ENCODE assay signal across 8 mouse cellular contexts in genomic region chr1:105991931-105992837, GRCm38 (mm10). TPM values are rescaled to one million over a fixed set of nuclear protein-coding genes. Genes with fewer than 3 reads are reported as not detected.
A peak's percentile ranks its signal among the peaks of the same experiment; 100 is the strongest.
DNase-seq lines count a peak whose midpoint lies in the region; ATAC-seq and TF ChIP-seq lines count a peak whose summit lies in the region.

No protein-coding gene starts in this region.

- peaks cover 74% of the 10 kb centered on the region for H3K79me2 ChIP-seq in myocyte (ENCODE audit: control insufficient read depth, insufficient read depth)

- ATAC-seq in hindbrain, embryonic 16.5 days: no peak

- H3K27ac ChIP-seq in hindbrain, embryonic 16.5 days (ENCODE audit: low read depth, low read length): no peak overlapping the region; the same call in 1 of the 2 replicates

- peak overlapping the region; percentile 78 for H3ac ChIP-seq in myocyte (ENCODE audit: control insufficient read depth, insufficient read length)

- peak overlapping the region; percentile 82 for H3K4me3 ChIP-seq in lung, adult 2 months (replicated peaks; ENCODE audit: extremely low read depth, low read depth, low read length)
- peak overlapping the region; percentile 70 for H3K4me3 ChIP-seq in hindbrain, embryonic 16.5 days (ENCODE audit: low read length)
- peak overlapping the region; percentile 86 for H3K4me3 ChIP-seq in myocyte

- peaks cover 11% of the 10 kb centered on the region for H3K4me1 ChIP-seq in lung, adult 2 months (ENCODE audit: control insufficient read depth, insufficient read depth, low read length)
- peaks cover 26% of the 10 kb centered on the region for H3K4me1 ChIP-seq in hindbrain, embryonic 16.5 days (ENCODE audit: control insufficient read depth, insufficient read depth, low read depth, low read length)

- TF ChIP-seq POLR2A in lung, adult 2 months (IDR thresholded peaks at IDR 0.05; ENCODE audit: borderline replicate concordance, extremely low read depth, low read depth, low read length): no peak
- TF ChIP-seq POLR2A in myocyte (IDR thresholded peaks at IDR 0.05; ENCODE audit: insufficient read length, low read depth): no peak

- no peaks in the 10 kb centered on the region for H3K9me3 ChIP-seq in hindbrain, embryonic 16.5 days (ENCODE audit: control insufficient read depth, low read length)

- H3K4me2 ChIP-seq in hindbrain, embryonic 16.5 days (ENCODE audit: low read length): peak overlapping the region; percentile 92
- H3K4me2 ChIP-seq in myocyte (ENCODE audit: low read depth): peak overlapping the region; percentile 97

- TF ChIP-seq CTCF in lung, adult 2 months (IDR thresholded peaks at IDR 0.05; ENCODE audit: insufficient read depth, low read length): no peak

- H3K9ac ChIP-seq in hindbrain, embryonic 16.5 days (ENCODE audit: low read depth, low read length): peak overlapping the region; percentile 80

- no peaks in the 10 kb centered on the region for H3K27me3 ChIP-seq in hindbrain, embryonic 16.5 days (replicated peaks; ENCODE audit: control insufficient read depth, insufficient read depth, low read length)
- no peaks in the 10 kb centered on the region for H3K27me3 ChIP-seq in myocyte (ENCODE audit: control insufficient read depth, insufficient read depth, insufficient read length)

- 40% methylated on average over 17 of the region's 17 CpGs for WGBS in lung, adult 2 months
- WGBS in hindbrain, embryonic 16.5 days: 28% methylated on average over 17 of the region's 17 CpGs

- DNase-seq in lung, adult 2 months: no peak
- no peak for DNase-seq in lung, postnatal 4 days
- DNase-seq in c-Kit-negative CD71-positive TER-119-positive erythroid progenitor cells, embryonic 14.5 days (ENCODE audit: low read depth, low spot score): peak; percentile 6
- DNase-seq in left cerebral cortex, postnatal 36 days (ENCODE audit: low spot score in 2 of 2): no peak
- DNase-seq in right cerebral cortex, postnatal 10 days (ENCODE audit: low spot score in 2 of 2): no peak
- no peak for DNase-seq in T-cell, adult 2 months (ENCODE audit: low spot score)

- intact Hi-C loops in left cerebral cortex, postnatal 36 days (cut with DNase I): loop anchor here (1.0 to 10.0 kb wide), 6 partner anchors 47 to 327 kb away; partner anchors contain the start of genes Phlpp1, Pign, Relch and Tnfrsf11a

- no peaks in the 10 kb centered on the region for H3K36me3 ChIP-seq in hindbrain, embryonic 16.5 days (ENCODE audit: control insufficient read depth, insufficient read depth, low read length)
- no peaks in the 10 kb centered on the region for H3K36me3 ChIP-seq in myocyte (ENCODE audit: control insufficient read depth, insufficient read depth)

TF ChIP-seq in myocyte, 11 proteins besides CTCF, POLR2A, EP300 and RAD21:
- no peak for TF ChIP-seq USF1 (IDR thresholded peaks at IDR 0.05; ENCODE audit: low read depth)
- no peak for TF ChIP-seq SRF (IDR thresholded peaks at IDR 0.05; ENCODE audit: control insufficient read depth, insufficient read length, low read depth)

RNA-seq across cellular contexts. Expression of gene Zcchc2, which starts 2.0 kb away (rescaled TPM):
- polyA plus RNA-seq in lung, adult 2 months (2012; rRNA removed): 13.6 TPM in 2 replicates
- polyA plus RNA-seq in hindbrain, embryonic 16.5 days (2015; fragmentation: Nextera tagmentation; extraction: Ambion mirVana): 2.8 and 2.9 TPM in 2 replicates
- 4.7 TPM for polyA plus RNA-seq in myocyte (2012; fragmentation: generic; extraction: Trizol)
- total RNA-seq in left cerebral cortex, postnatal 36 days (2021): 10 to 100 TPM; 24.3 to 24.4 TPM
